Mouse (Mus musculus) embryonic fibroblast, embryonic 13.5 days (primary cell): ENCODE measurements at regions not wholly inside any gene's neighbourhood (a gene's known extent, or its start where the extent isn't known, plus 50 kb on each side); places are given as distances from the start of the nearest gene placed in this dataset.

ENCODE experiments used
- H3K27ac ChIP-seq: 2 replicates; pipeline ENCODE4 v1.5.1; 2012; ENCODE audit warnings: low read length, control low read depth, inconsistent platforms; ENCODE audit not compliant: insufficient read depth
- H3K4me1 ChIP-seq: 2 replicates; pipeline ENCODE4 v1.6.1; 2011; ENCODE audit warnings: low read length; ENCODE audit not compliant: control insufficient read depth, insufficient read depth
- H3K4me3 ChIP-seq: 2 replicates; pipeline ENCODE4 v1.5.1; 2011; ENCODE audit warnings: mild to moderate bottlenecking, control low read depth, low read length; ENCODE audit not compliant: insufficient read depth
- CTCF ChIP-seq: IDR thresholded peaks from 2 replicates; pipeline ENCODE4 v1.5.1; 2011; ENCODE audit warnings: mild to moderate bottlenecking, control low read depth, low read length, moderate library complexity, borderline replicate concordance; ENCODE audit not compliant: insufficient read depth
- POLR2A ChIP-seq: IDR thresholded peaks from 2 replicates; pipeline ENCODE4 v1.6.1; 2011; ENCODE audit warnings: low read depth, mild to moderate bottlenecking, control low read depth, low read length, moderate library complexity

- no peak for TF ChIP-seq POLR2A
- TF ChIP-seq CTCF: no peak
Observed at GRCm38 (mm10) chr1:14513662-14514061, 1579.5 kb downstream of the 4930444P10Rik start.

GRCm38 (mm10) chr1:14512481-14513285, 1580.4 kb downstream of the 4930444P10Rik start:
- Histone ChIP-seq H3K27ac (peak overlapping the region; percentile 26; the same call in 1 of the 2 replicates), H3K4me3 (no peak overlapping the region), H3K4me1 (0 out of 2 replicates have a peak, but pooled peaks cover 2% of the 10 kb centered on the region)
- no peak for TF ChIP-seq CTCF
- TF ChIP-seq POLR2A: no peak

More at GRCm38 (mm10) chr1:14513662-14514061, 1579.5 kb downstream of the 4930444P10Rik start:
- Histone ChIP-seq H3K27ac (no peak overlapping the region), H3K4me3 (no peak overlapping the region), H3K4me1 (0 out of 2 replicates have a peak, but pooled peaks cover 2% of the 10 kb centered on the region)

DNA sequence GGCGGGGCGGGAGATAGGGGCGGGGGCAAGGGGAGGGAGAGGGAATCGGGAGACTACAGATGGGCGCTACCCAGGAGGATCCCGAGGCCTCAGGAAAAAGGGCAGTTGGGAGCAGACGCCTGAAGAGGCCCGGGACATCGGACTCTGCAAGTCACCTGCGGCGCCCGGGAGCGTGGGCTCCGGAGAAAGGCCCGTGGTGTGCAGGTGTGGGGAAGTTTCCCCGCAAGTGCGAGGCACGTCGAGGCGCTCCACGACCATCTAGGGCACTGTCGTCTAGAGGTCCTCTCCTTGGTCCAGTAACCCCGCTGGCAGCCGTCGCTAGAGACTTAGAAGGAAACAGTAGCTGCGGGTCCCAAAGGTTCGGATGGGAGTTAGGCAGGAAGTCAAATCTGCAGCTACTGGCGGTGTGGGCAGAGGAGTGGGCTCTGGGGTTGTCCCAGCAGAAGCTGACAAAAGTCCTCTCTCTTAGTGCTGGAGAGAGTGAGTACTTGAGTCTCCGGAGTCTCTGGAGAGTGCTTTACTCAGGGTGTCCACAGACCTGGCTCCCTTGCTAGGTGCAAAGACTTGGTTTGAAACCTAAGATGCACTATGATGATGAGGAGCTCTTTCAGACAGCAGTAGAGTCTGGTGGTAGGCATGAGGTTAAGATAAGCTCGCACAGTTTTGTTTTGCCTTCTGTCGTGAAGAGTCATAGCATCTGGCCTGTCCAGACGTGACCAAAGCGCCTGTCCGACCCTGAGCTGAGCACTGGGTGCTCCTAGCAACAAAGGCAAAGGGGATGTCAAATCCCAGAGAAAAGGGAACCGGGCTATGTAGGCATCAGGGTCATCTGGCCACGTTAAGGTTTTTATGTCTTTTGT, 1586.1 kb downstream of the 4930444P10Rik start:
- Histone ChIP-seq H3K4me3 (peak overlapping the region; percentile 17), H3K27ac (no peak overlapping the region), H3K4me1 (no peaks in the 10 kb centered on the region)
- TF ChIP-seq CTCF (no peak), POLR2A (no peak)

DNA sequence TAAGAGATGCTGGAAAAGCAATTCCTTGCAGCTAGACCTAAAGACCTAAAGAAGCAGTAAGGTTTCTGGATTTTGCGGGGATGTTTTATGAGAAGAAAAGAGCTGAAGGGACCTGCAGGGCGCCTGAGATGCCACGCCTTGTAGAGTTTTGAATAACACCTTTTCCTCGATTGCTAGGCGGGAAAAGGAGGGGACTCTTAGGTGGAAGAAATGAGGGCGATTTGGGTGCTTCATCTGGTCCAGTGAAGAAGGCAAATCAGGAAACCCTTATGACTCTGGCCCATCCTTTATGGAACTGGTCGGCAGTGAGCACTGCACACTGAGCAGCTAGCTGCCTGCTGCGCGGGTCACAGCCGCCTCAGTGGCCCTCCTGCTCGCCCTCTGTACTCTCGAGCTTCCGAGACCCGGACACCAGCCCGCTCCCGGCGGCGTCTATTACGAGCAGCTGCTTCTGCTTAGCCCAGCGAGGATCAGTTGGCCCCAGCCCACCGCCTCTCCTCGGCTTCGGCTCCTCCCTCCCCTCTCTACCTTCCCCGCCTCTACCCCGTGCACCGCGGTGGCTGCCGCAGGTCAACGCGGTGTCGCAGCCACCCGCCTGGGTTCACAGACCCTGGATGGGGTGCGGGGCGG, 1586.8 kb downstream of the 4930444P10Rik start:
- Histone ChIP-seq H3K4me1 (no peaks in the 10 kb centered on the region), H3K4me3 (peak overlapping the region; percentile 17), H3K27ac (no peak overlapping the region)
- no peak for TF ChIP-seq CTCF
- no peak for TF ChIP-seq POLR2A

GRCm38 (mm10) chr1:14505741-14506140, 1587.4 kb downstream of the 4930444P10Rik start:
- no peak overlapping the region for H3K4me3 ChIP-seq
- H3K27ac ChIP-seq: no peak overlapping the region
- H3K4me1 ChIP-seq: no peaks in the 10 kb centered on the region
- TF ChIP-seq POLR2A (no peak), CTCF (no peak)

GRCm38 (mm10) chr1:14504767-14505343, 1588.3 kb downstream of the 4930444P10Rik start:
- peak overlapping the region; percentile 31; the same call in 1 of the 2 replicates for H3K4me3 ChIP-seq
- TF ChIP-seq CTCF (no peak), POLR2A (no peak)
- H3K4me1 ChIP-seq: no peaks in the 10 kb centered on the region
- no peak overlapping the region for H3K27ac ChIP-seq

GRCm38 (mm10) chr1:14503881-14504742, 1589.0 kb downstream of the 4930444P10Rik start:
- no peak for TF ChIP-seq CTCF
- Histone ChIP-seq H3K4me1 (no peaks in the 10 kb centered on the region), H3K27ac (no peak overlapping the region), H3K4me3 (no peak overlapping the region)

- TF ChIP-seq POLR2A (no peak), CTCF (no peak)
- no peaks in the 10 kb centered on the region for H3K4me1 ChIP-seq
- H3K4me3 ChIP-seq: no peak overlapping the region
- no peak overlapping the region for H3K27ac ChIP-seq
Observed at GRCm38 (mm10) chr1:14503193-14503800, 1589.8 kb downstream of the 4930444P10Rik start.
